Mouse (Mus musculus) erythroblast, embryonic 14.5 days (primary cell): Measurements from ENCODE around the gene Pla2g1b.

Experiments
- GATA1 ChIP-seq: IDR thresholded peaks from 2 replicates; pipeline ENCODE4 v1.6.1; 2012; ENCODE audit warnings: low read length, inconsistent platforms, mixed read lengths
- TAL1 ChIP-seq: IDR thresholded peaks from 3 replicates; pipeline ENCODE4 v1.6.1; 2012; ENCODE audit warnings: low read length, inconsistent platforms, mixed read lengths

- TF ChIP-seq TAL1 (no peak), GATA1 (no peak)
Measured at GRCm38 (mm10) chr5:115522531-115522930, 56.5 kb downstream of the Pla2g1b start.
